Mouse (Mus musculus): ENCODE data around the gene Pcx.

GRCm38 (mm10) chr19:4608511-4608910 is 98.2 kb downstream of the Pcx start:
- TF ChIP-seq CTCF (IDR thresholded peaks at IDR 0.05; ENCODE audit: borderline replicate concordance, insufficient read depth, low read depth, low read length) = no peak
- TF ChIP-seq POLR2A (IDR thresholded peaks at IDR 0.05; ENCODE audit: borderline replicate concordance, insufficient read depth, low read length) = no peak

Data from cerebellum, adult 2 months (tissue).